Mouse (Mus musculus): ENCODE measurements around the gene Hoxb9.
A peak's percentile ranks its signal among the peaks of the same experiment; 100 is the strongest.

Hoxb9 gene

GRCm38 (mm10) chr11:96284774-96285734 is 13.8 kb downstream of the Hoxb9 start:
- DNase-seq (ENCODE audit: low spot score in 2 of 2), result no peak

DNA sequence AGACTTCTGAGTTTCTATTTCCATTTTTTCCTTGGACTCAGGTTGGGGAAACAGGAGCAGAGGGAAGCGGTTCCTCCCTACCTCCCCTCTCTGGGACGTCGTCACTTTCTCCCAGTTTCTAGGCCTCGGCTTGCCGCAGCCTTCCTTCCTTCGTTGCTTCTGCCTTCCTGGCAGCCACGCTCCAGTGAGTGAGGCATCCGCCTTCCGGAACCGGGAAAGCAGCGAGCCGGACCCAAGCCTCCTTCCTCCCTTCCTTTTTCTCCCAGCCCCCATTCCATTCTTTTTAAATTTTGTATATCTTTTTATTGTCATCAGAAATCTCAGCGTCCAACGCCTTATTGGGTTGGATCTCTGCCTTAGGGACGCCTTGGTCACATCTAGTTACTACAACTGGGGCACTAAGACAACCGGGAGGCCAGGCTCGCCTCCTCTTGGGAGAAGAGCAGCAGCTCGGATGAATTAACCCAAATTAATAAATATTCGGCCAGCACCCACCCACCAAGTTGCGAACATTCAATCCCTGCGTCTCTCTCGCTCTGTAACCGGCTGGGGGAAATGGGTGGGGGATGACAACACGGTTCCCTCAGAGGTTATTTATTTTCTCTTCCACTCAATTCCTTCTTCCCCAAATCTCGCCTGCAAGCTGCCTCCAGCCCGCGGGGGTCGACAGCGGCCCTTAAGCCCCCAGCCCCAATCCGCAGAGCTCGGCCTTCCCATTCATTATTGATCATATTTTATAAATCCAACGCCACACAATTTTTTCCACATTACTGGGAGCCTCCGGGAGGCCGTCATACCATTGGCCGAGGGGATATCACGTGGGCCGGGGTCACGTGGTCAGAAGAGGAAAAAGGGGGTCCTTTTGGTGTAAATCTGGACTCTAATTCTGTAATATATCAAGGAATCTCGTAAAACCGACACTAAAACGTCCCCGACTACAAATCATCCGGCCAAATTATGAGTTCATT is 14.8 kb downstream of the Hoxb9 start, which contains the start of gene Hoxb7:
Gene Hoxb7 (plus strand): TSS at position 853 of the 968 bp plus-strand sequence.
- no peak for DNase-seq (ENCODE audit: low spot score in 2 of 2)

- DNase-seq (ENCODE audit: low spot score in 2 of 2), result no peak
Measured at GRCm38 (mm10) chr11:96286739-96287385, 15.6 kb downstream of the Hoxb9 start.

DNA sequence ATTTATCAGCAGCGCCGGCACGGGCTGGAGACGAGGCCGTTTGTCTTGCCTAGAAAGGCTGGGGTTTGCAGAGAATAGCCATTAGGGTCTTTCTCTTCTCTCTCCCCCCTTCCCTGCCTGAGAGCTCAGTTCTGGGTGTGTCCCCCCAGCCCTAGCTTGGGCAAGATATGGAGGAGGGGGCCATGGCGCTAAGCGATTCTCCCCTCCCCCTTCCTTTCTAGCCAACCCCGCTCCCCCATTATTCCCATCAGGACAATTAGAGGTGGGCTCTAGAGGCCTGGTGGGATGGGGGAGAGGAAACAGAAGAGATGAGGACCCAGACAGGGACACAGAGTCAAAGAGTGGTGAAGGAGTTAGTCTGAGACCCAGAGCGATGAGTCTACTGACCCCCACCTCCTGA is 16.2 kb downstream of the Hoxb9 start:
- no peak for DNase-seq (ENCODE audit: low spot score in 2 of 2)

DNA sequence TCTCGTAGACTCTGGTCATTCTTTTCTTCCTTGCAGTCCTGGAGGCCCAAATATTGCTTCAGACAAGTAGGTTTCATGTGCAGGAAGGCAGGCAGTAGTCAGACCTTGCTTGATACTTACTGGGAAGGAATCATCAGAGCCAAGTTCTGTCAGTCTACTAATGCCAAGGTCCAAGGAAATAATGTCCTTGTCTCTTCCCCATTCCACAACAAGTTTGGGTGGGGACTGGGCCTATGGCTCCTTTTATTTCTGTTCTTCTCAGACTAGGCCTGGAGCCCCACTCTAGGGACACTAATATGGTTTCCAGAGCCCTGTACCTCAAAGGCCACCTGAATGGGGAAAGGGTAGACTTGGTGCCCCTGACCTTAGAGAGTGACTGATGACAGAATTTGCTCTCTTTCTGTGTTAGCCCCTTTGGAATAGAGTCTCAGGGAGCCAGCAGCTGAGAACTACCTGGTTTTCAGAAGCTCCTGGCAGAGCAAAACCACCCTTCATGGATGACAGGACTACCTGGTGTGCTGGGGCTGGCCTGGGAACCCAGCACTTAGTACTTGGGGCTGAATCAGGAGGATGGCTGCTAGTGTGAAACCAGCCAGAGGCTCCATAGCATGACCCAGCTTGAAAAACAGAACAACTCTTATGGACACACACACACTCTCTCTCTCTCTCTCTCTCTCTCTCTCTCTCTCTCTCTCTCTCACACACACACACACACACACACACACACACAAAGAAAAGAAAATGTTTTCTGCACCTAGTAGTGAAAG is 17.4 kb downstream of the Hoxb9 start:
- DNase-seq (ENCODE audit: low spot score in 2 of 2), result no peak

- no peak for DNase-seq (ENCODE audit: low spot score in 2 of 2)
Measured at GRCm38 (mm10) chr11:96289293-96289692, 18.0 kb downstream of the Hoxb9 start.

- DNase-seq (ENCODE audit: low spot score in 2 of 2), result no peak
Measured at GRCm38 (mm10) chr11:96289837-96290236, 18.6 kb downstream of the Hoxb9 start.

DNA sequence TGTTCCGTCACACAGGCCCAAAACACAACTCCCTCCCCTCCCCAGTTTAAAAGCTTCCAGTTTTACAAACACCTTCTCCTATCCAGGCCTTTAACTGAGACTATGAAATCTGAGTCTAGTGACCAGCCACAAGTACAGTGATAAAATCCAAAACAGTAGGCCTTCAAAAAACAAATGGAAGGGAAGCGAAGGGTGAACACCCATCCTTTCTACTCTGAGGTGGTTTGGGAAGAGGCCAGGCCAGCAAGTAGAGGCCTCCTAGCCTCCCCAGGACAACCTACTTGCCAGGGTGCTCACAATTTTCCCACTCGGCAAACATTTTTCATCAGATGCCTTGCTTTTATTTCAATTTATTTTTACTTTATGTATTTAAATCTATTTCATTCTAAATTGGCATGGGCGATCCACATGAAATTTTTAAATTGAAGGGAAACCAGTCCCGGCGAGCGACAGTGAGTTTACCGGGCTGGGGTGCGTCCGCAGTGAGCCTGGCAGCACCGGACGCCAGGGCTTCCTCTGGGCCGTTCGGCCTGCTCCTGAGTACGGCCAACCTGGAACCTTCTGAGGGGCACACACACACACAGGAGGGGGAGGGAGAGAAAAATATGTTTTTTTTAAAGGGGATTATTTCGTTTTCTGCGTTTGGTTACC is 19.6 kb downstream of the Hoxb9 start:
- DNase-seq (ENCODE audit: low spot score in 2 of 2), result no peak

GRCm38 (mm10) chr11:96291681-96292564 is 20.7 kb downstream of the Hoxb9 start, which contains the start of gene Hoxb6:
Gene Hoxb6, plus strand, starts transcription at chr11:96292476.
- no peak for DNase-seq (ENCODE audit: low spot score in 2 of 2)

DNA sequence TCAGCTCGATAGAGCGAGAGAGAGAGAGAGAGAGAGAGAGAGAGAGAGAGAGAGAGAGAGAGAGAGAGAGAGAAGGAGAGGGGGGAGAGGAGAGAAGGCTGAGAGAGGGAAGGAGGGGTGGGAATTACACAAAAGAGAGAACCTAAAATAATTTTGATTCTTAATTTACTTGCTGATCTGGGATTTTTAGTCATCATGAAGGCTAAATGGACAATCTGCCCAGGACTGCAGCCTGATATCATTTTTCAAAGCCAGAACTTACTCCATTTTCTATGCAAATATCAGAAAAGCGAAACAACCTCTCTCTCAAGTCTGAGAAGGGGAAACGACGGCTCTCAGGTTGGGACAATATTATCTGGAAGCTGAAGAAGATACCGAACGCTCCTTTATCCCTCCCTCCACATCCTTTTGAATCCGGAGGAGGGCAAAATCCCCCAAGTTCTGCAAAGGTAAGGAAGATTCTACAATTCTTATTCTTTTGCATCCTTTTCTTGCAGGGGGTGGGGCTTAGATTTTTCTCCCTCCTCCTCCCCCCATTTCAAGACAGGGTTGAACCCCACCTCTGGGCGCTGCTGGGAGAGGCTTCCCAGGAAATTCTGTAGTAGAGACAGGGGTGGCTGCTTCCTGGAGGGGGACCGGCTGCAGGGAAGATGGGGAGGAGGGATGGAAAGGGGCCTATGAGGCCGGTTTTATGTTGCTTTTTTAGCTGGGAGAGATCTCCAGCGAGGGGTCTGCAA is 21.5 kb downstream of the Hoxb9 start:
- no peak for DNase-seq (ENCODE audit: low spot score in 2 of 2)

- no peak for DNase-seq (ENCODE audit: low spot score in 2 of 2)
Measured at GRCm38 (mm10) chr11:96293302-96293921, 22.2 kb downstream of the Hoxb9 start.

DNA sequence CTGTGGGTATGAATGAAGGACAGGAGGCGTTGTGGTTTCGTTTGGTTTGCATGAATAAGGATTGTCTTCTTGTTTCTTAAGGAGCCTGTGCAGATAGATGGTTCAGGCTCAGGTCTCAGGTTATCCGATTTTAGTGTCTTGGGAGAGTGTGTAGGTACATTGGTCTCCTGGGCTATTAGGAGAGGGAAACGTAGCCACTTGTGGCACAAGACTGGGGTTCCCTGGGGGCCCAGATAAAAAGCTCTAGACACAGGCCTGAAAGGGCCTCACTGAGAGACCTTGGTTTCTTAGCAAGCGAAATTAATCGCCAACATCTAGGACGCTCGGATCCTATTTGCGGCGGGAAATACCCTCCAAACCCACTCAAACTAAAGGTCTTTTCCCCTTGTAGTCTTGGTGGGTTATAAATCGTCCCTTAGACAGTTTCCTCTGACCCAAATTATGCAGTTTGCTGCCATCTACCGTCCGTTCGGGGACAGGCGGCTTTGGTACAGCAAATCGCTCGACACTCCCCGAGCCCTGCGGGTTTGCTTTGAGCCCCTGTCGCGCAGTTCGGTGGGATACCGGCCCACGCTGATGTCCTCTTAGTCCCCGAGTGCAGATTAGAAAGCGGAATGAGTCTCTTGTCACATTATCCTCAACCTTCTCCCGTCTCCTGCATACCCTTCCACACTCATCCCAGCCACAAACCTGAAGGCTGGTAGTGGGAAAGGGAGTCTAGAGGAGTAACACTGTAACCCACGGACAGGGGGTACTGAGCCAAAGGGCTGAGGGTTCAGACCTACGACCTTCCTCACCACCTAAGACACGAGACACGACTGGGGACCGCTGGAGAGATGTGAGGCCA is 23.2 kb downstream of the Hoxb9 start:
- peak; percentile 50 to 53 for DNase-seq (ENCODE audit: low spot score in 2 of 2)

- DNase-seq (ENCODE audit: low spot score in 2 of 2), result no peak
Measured at GRCm38 (mm10) chr11:96295092-96295835, 24.0 kb downstream of the Hoxb9 start.

DNA sequence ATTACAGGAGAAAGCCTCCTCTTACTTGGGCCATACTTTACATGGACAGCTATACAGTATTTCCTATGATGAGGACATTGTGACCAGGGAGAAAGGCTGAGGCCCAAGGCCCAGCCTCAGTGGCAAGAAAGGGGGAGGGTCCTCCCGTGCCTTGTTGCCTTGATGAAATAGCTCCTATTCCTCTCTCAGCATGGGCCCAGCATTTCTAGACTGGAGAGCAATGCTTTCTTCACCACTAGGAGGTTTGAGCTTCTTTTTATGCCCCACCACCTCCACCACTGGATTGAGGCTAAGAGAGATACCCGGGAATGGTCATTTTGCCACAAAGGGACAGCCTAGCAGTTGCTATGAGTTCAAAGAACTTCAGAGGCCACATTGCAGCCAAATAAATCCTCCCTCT is 25.7 kb downstream of the Hoxb9 start:
- no peak for DNase-seq (ENCODE audit: low spot score in 2 of 2)

GRCm38 (mm10) chr11:96297428-96297827 is 26.2 kb downstream of the Hoxb9 start:
- no peak for DNase-seq (ENCODE audit: low spot score in 2 of 2)

- DNase-seq (ENCODE audit: low spot score in 2 of 2), result no peak
Measured at GRCm38 (mm10) chr11:96297968-96298635, 26.8 kb downstream of the Hoxb9 start.

All from spleen, postnatal 36 days (tissue).